Mouse (Mus musculus) erythroblast, embryonic 14.5 days (primary cell): ENCODE measurements around the gene Rbfox3.

ENCODE experiments used
- GATA1 ChIP-seq: IDR thresholded peaks from 2 replicates; pipeline ENCODE4 v1.6.1; 2012; ENCODE audit warnings: low read length, inconsistent platforms, mixed read lengths
- TAL1 ChIP-seq: IDR thresholded peaks from 3 replicates; pipeline ENCODE4 v1.6.1; 2012; ENCODE audit warnings: low read length, inconsistent platforms, mixed read lengths

DNA sequence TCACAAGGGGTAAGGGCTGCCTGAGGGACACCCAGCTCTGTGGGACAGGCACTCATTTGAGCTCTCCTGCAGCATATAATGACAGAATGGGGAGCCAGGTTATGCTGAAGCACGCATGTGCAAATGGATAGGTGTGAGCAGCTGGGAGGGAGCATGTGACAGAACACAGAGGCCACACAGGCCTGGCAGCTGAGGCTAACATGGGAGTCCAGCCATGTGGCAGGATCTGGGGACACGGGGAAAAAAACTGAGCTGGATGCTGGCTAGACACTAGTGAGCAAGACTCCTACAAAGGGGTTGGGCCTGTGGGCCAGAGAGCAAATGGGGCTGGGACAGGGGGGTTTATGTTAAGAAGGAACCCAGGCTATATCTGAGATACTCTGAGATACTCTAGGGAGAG, 141.9 kb downstream of the Rbfox3 start:
- TF ChIP-seq GATA1: no peak
- no peak for TF ChIP-seq TAL1
